Mouse (Mus musculus) limb, embryonic 14.5 days (tissue): ENCODE data around the gene Cdca8. TPM values are rescaled to one million over a fixed set of nuclear protein-coding genes. Genes with fewer than 3 reads are reported as not detected.
A peak's percentile ranks its signal among the peaks of the same experiment; 100 is the strongest.

Source experiments
- ATAC-seq: fragments of 200-750 bp; cut with Nextera tagmentation; 2 replicates; pipeline ENCODE4 v1.8.0; 2017; ENCODE audit warnings: low read depth, moderate number of reproducible peaks, moderate TSS enrichment; ENCODE audit not compliant: low FRiP score
- DNase-seq: peaks from one replicate; pipeline ENCODE4 v3.0.0-alpha.2; 2015; ENCODE audit warnings: low spot score
- H3K27ac ChIP-seq: fragments of 300-500 bp; sonication (generic); replicated peaks from 2 replicates; pipeline ENCODE4 v1.5.1; 2014; ENCODE audit warnings: low read depth, mild to moderate bottlenecking, low read length, moderate library complexity, mixed read lengths
- H3K27me3 ChIP-seq: fragments of 300-500 bp; sonication (generic); 2 replicates; pipeline ENCODE4 v1.6.1; 2014; ENCODE audit warnings: low read length, mixed read lengths; ENCODE audit not compliant: control insufficient read depth, insufficient read depth
- H3K36me3 ChIP-seq: fragments of 300-500 bp; sonication (generic); 2 replicates; pipeline ENCODE4 v1.6.1; 2014; ENCODE audit warnings: mild to moderate bottlenecking, low read length, moderate library complexity, mixed read lengths; ENCODE audit not compliant: control insufficient read depth, insufficient read depth
- H3K4me1 ChIP-seq: fragments of 300-500 bp; sonication (generic); 2 replicates; pipeline ENCODE4 v1.6.1; 2014; ENCODE audit warnings: antibody characterized with exemption, low read length, mixed read lengths; ENCODE audit not compliant: control insufficient read depth, insufficient read depth
- H3K4me2 ChIP-seq: fragments of 300-500 bp; sonication (generic); replicated peaks from 2 replicates; pipeline ENCODE4 v1.6.1; 2014; ENCODE audit warnings: low read depth, mild to moderate bottlenecking, low read length, moderate library complexity; ENCODE audit not compliant: severe bottlenecking
- H3K4me3 ChIP-seq: fragments of 300-500 bp; sonication (generic); replicated peaks from 2 replicates; pipeline ENCODE4 v1.5.1; 2014; ENCODE audit warnings: low read length
- H3K9ac ChIP-seq: fragments of 300-500 bp; sonication (generic); 2 replicates; pipeline ENCODE4 v1.6.1; 2014; ENCODE audit warnings: mild to moderate bottlenecking, low read depth, low read length, moderate library complexity; ENCODE audit not compliant: severe bottlenecking
- H3K9me3 ChIP-seq: fragments of 300-500 bp; sonication (generic); 2 replicates; pipeline ENCODE4 v1.6.1; 2016; ENCODE audit warnings: low read length; ENCODE audit not compliant: control insufficient read depth
- POLR2A ChIP-seq: fragments of 200-500 bp; IDR thresholded peaks from 2 replicates; pipeline ENCODE4 v1.8.0; 2012; ENCODE audit warnings: inconsistent platforms, mild to moderate bottlenecking, moderate library complexity, borderline replicate concordance; ENCODE audit not compliant: insufficient read depth, insufficient read length; ENCODE audit errors: extremely low read depth
- WGBS: fragments of 180-500 bp; shearing (Covaris S2); extraction: QIAGEN DNeasy Blood & Tissue Kit; methylation state at CpG from one replicate; pipeline ENCODE4 v1.1.7; 2014; 5-methylcytosine and 5-hydroxymethylcytosine counted together
- polyA plus RNA-seq, 2 experiments: library from polyadenylated mRNA; depleted of rRNA in 1 of 2; stranded (reverse) in 1 of 2; unstranded in 1 of 2; fragments of >200 nt; fragmentation: Nextera tagmentation in 1 of 2; extraction: Ambion mirVana in 1 of 2; gene quantifications; 2 replicates each; pipeline versions ENCODE4 v1.2.1 to v1.2.3; 2012 to 2014

The Cdca8 gene
- polyA plus RNA-seq, 2 experiments, result 70.0 to 90.1 TPM

GRCm38 (mm10) chr4:124888702-124889101, 50.4 kb downstream of the Cdca8 start:
- no peak for TF ChIP-seq POLR2A
- Histone ChIP-seq H3K9ac (no peak overlapping the region), H3K4me2 (no peak overlapping the region), H3K36me3 (no peaks in the 10 kb centered on the region), H3K27ac (no peak overlapping the region), H3K4me3 (no peak overlapping the region), H3K27me3 (peaks cover 25% of the 10 kb centered on the region), H3K4me1 (no peaks in the 10 kb centered on the region), H3K9me3 (no peaks in the 10 kb centered on the region)
- DNase-seq (no peak), ATAC-seq (no peak)
- 71% methylated on average over 7 of the region's 7 CpGs for WGBS

- Histone ChIP-seq H3K4me3 (no peak overlapping the region), H3K9me3 (no peaks in the 10 kb centered on the region), H3K9ac (no peak overlapping the region), H3K27ac (no peak overlapping the region), H3K36me3 (no peaks in the 10 kb centered on the region), H3K4me2 (no peak overlapping the region), H3K4me1 (0 out of 2 replicates have a peak, but pooled peaks cover 7% of the 10 kb centered on the region), H3K27me3 (peaks cover 51% of the 10 kb centered on the region)
- ATAC-seq, result 0 out of 2 replicates have a peak, but pooled peaks have one; percentile 50
- 1% methylated on average over 37 of the region's 37 CpGs for WGBS
- TF ChIP-seq POLR2A, result no peak
- DNase-seq, result peak; percentile 44
Measured at GRCm38 (mm10) chr4:124882151-124882729, 56.9 kb downstream of the Cdca8 start.

- Histone ChIP-seq H3K36me3 (no peaks in the 10 kb centered on the region), H3K27me3 (peaks cover 51% of the 10 kb centered on the region), H3K9ac (no peak overlapping the region), H3K9me3 (no peaks in the 10 kb centered on the region), H3K4me2 (peak overlapping the region; percentile 43), H3K4me3 (peak overlapping the region; percentile 25), H3K27ac (no peak overlapping the region), H3K4me1 (0 out of 2 replicates have a peak, but pooled peaks cover 7% of the 10 kb centered on the region)
- no peak for DNase-seq
- 1% methylated on average over 32 of the region's 37 CpGs for WGBS
- no peak for TF ChIP-seq POLR2A
- peak; percentile 47; the same call in 1 of the 2 replicates for ATAC-seq
Measured at GRCm38 (mm10) chr4:124881341-124881908, 57.7 kb downstream of the Cdca8 start.

- Histone ChIP-seq H3K9ac (no peak within 1 kb of the TSS), H3K27ac (no peak within 1 kb of the TSS), H3K9me3 (no peaks in the 10 kb centered on the region), H3K4me3 (peak within 1 kb of the TSS; percentile 25), H3K4me2 (peak within 1 kb of the TSS; percentile 43), H3K27me3 (peaks cover 51% of the 10 kb centered on the region), H3K36me3 (no peaks in the 10 kb centered on the region), H3K4me1 (0 out of 2 replicates have a peak, but pooled peaks cover 7% of the 10 kb centered on the region)
- TF ChIP-seq POLR2A, result no peak
- no peak for DNase-seq
- 3% methylated on average over 11 of the region's 11 CpGs for WGBS
- no peak for ATAC-seq
Measured at GRCm38 (mm10) chr4:124880599-124880998, 58.5 kb downstream of the Cdca8 start, which contains the start of gene Epha10. Gene Epha10, plus strand, starts transcription at chr4:124880899.

GRCm38 (mm10) chr4:124872719-124873118, 66.4 kb downstream of the Cdca8 start:
- Histone ChIP-seq H3K4me3 (no peak overlapping the region), H3K4me1 (no peaks in the 10 kb centered on the region), H3K27ac (no peak overlapping the region), H3K4me2 (no peak overlapping the region), H3K9ac (no peak overlapping the region), H3K27me3 (no peaks in the 10 kb centered on the region), H3K36me3 (no peaks in the 10 kb centered on the region), H3K9me3 (no peaks in the 10 kb centered on the region)
- 100% methylated on average over 1 of the region's 1 CpGs for WGBS
- DNase-seq (no peak), ATAC-seq (no peak)
- TF ChIP-seq POLR2A, result no peak

Other genes with a start within 250 kb of the Cdca8 start
- 29.2 and 52.0 TPM in 2 replicates for gene Utp11, start 245.7 kb downstream of the Cdca8 start, polyA plus RNA-seq (2012; rRNA removed)
- gene Utp11, start 245.7 kb downstream of the Cdca8 start, polyA plus RNA-seq (2014; fragmentation: Nextera tagmentation; extraction: Ambion mirVana), result 59.4 and 61.1 TPM in 2 replicates
- gene Fhl3, start 238.6 kb downstream of the Cdca8 start, polyA plus RNA-seq (2012; rRNA removed), result 30.6 and 43.7 TPM in 2 replicates
- 18.1 and 20.4 TPM in 2 replicates for gene Fhl3, start 238.6 kb downstream of the Cdca8 start, polyA plus RNA-seq (2014; fragmentation: Nextera tagmentation; extraction: Ambion mirVana)
- 48.9 and 78.6 TPM in 2 replicates for gene Sf3a3, start 224.5 kb downstream of the Cdca8 start, polyA plus RNA-seq (2012; rRNA removed)
- gene Sf3a3, start 224.5 kb downstream of the Cdca8 start, polyA plus RNA-seq (2014; fragmentation: Nextera tagmentation; extraction: Ambion mirVana), result 122 and 128 TPM in 2 replicates
- gene Inpp5b, start 197.5 kb downstream of the Cdca8 start, polyA plus RNA-seq (2012; rRNA removed), result 44.3 and 47.9 TPM in 2 replicates
- gene Inpp5b, start 197.5 kb downstream of the Cdca8 start, polyA plus RNA-seq (2014; fragmentation: Nextera tagmentation; extraction: Ambion mirVana), result 26.2 and 28.3 TPM in 2 replicates
- gene Mtf1, start 137.2 kb downstream of the Cdca8 start, polyA plus RNA-seq (2012; rRNA removed), result 9.3 and 10.3 TPM in 2 replicates
- gene Mtf1, start 137.2 kb downstream of the Cdca8 start, polyA plus RNA-seq (2014; fragmentation: Nextera tagmentation; extraction: Ambion mirVana), result 9.8 and 10.1 TPM in 2 replicates
- 54.6 and 64.5 TPM in 2 replicates for gene Yrdc, start 88.6 kb downstream of the Cdca8 start, polyA plus RNA-seq (2012; rRNA removed)
- gene Yrdc, start 88.6 kb downstream of the Cdca8 start, polyA plus RNA-seq (2014; fragmentation: Nextera tagmentation; extraction: Ambion mirVana), result 48.6 and 50.6 TPM in 2 replicates
- 63.4 and 71.8 TPM in 2 replicates for gene 1110065P20Rik, start 88.1 kb downstream of the Cdca8 start, polyA plus RNA-seq (2012; rRNA removed)
- 67.5 and 70.5 TPM in 2 replicates for gene 1110065P20Rik, start 88.1 kb downstream of the Cdca8 start, polyA plus RNA-seq (2014; fragmentation: Nextera tagmentation; extraction: Ambion mirVana)
- 2.7 and 3.6 TPM in 2 replicates for gene Maneal, start 77.1 kb downstream of the Cdca8 start, polyA plus RNA-seq (2012; rRNA removed)
- gene Maneal, start 77.1 kb downstream of the Cdca8 start, polyA plus RNA-seq (2014; fragmentation: Nextera tagmentation; extraction: Ambion mirVana), result 1.0 and 1.6 TPM in 2 replicates
- gene Epha10, start 58.4 kb downstream of the Cdca8 start, polyA plus RNA-seq (2012; rRNA removed), result 0.21 and 0.24 TPM in 2 replicates
- gene Epha10, start 58.4 kb downstream of the Cdca8 start, polyA plus RNA-seq (2014; fragmentation: Nextera tagmentation; extraction: Ambion mirVana), result not detected in 2 replicates
- gene 9930104L06Rik, start 2.3 kb downstream of the Cdca8 start, polyA plus RNA-seq (2012; rRNA removed), result 25.8 and 28.3 TPM in 2 replicates
- gene 9930104L06Rik, start 2.3 kb downstream of the Cdca8 start, polyA plus RNA-seq (2014; fragmentation: Nextera tagmentation; extraction: Ambion mirVana), result 3.2 and 4.7 TPM in 2 replicates
- gene Rspo1, start 47.1 kb upstream of the Cdca8 start, polyA plus RNA-seq (2012; rRNA removed), result 7.8 and 8.8 TPM in 2 replicates
- 4.4 and 5.5 TPM in 2 replicates for gene Rspo1, start 47.1 kb upstream of the Cdca8 start, polyA plus RNA-seq (2014; fragmentation: Nextera tagmentation; extraction: Ambion mirVana)
- gene Gnl2, start 77.3 kb upstream of the Cdca8 start, polyA plus RNA-seq (2012; rRNA removed), result 61.3 and 94.7 TPM in 2 replicates
- 74.1 and 76.2 TPM in 2 replicates for gene Gnl2, start 77.3 kb upstream of the Cdca8 start, polyA plus RNA-seq (2014; fragmentation: Nextera tagmentation; extraction: Ambion mirVana)
- gene Dnali1, start 126.4 kb upstream of the Cdca8 start, polyA plus RNA-seq (2012; rRNA removed), result 0.05 and 0.06 TPM in 2 replicates
- 0.11 and 0.18 TPM in 2 replicates for gene Dnali1, start 126.4 kb upstream of the Cdca8 start, polyA plus RNA-seq (2014; fragmentation: Nextera tagmentation; extraction: Ambion mirVana)
- 20.5 and 20.7 TPM in 2 replicates for gene Snip1, start 127.4 kb upstream of the Cdca8 start, polyA plus RNA-seq (2012; rRNA removed)
- 33.1 and 35.0 TPM in 2 replicates for gene Snip1, start 127.4 kb upstream of the Cdca8 start, polyA plus RNA-seq (2014; fragmentation: Nextera tagmentation; extraction: Ambion mirVana)
- 71.7 and 74.5 TPM in 2 replicates for gene Meaf6, start 145.8 kb upstream of the Cdca8 start, polyA plus RNA-seq (2012; rRNA removed)
- 60.1 and 64.3 TPM in 2 replicates for gene Meaf6, start 145.8 kb upstream of the Cdca8 start, polyA plus RNA-seq (2014; fragmentation: Nextera tagmentation; extraction: Ambion mirVana)
- gene Zc3h12a, start 188.5 kb upstream of the Cdca8 start, polyA plus RNA-seq (2012; rRNA removed), result 3.0 and 3.2 TPM in 2 replicates
- gene Zc3h12a, start 188.5 kb upstream of the Cdca8 start, polyA plus RNA-seq (2014; fragmentation: Nextera tagmentation; extraction: Ambion mirVana), result 1.4 and 1.7 TPM in 2 replicates